In genomic region chr1:25229245-25229750, GRCm38 (mm10) we compare ENCODE assay signal across 9 mouse cellular contexts.
DNase-seq lines count a peak whose midpoint lies in the region; ATAC-seq lines count a peak whose summit lies in the region.
"Had no signal": no experiment of that assay in that cellular context is flagged by ENCODE, and none has a peak within 500 bp of the region (broad histone marks: within the 10 kb centered on the region; RNA-seq: fewer than 3 reads in every experiment).

No protein-coding gene starts in this region.

- WGBS in hindbrain, embryonic 14.5 days = 11% methylated on average over 7 of the region's 7 CpGs
- WGBS in neural tube, embryonic 14.5 days = 12% methylated on average over 7 of the region's 7 CpGs

- H3K36me3 ChIP-seq in hindbrain, embryonic 14.5 days (replicated peaks; ENCODE audit: control insufficient read depth, insufficient read depth) = no peaks in the 10 kb centered on the region
- no peaks in the 10 kb centered on the region for H3K36me3 ChIP-seq in neural tube, embryonic 14.5 days (ENCODE audit: control insufficient read depth, insufficient read depth, low read length)
- H3K36me3 ChIP-seq: G1E; liver, embryonic 13.5 days had no signal

- ATAC-seq in hindbrain, embryonic 14.5 days (ENCODE audit: low FRiP score) = peak; percentile 81
- ATAC-seq in neural tube, embryonic 14.5 days (ENCODE audit: low read depth) = peak; percentile 86

- peak overlapping the region; percentile 52 for H3K4me3 ChIP-seq in hindbrain, embryonic 14.5 days (replicated peaks; ENCODE audit: low read length)
- H3K4me3 ChIP-seq in neural tube, embryonic 14.5 days (ENCODE audit: low read depth, low read length) = peak overlapping the region; percentile 46
- H3K4me3 ChIP-seq: liver, embryonic 13.5 days had no signal

- H3K4me1 ChIP-seq in hindbrain, embryonic 14.5 days (replicated peaks; ENCODE audit: control insufficient read depth, insufficient read depth, low read length) = peaks cover 9% of the 10 kb centered on the region
- peaks cover 10% of the 10 kb centered on the region; the same call in 1 of the 2 replicates for H3K4me1 ChIP-seq in neural tube, embryonic 14.5 days (ENCODE audit: control insufficient read depth, insufficient read depth, low read length)
- H3K4me1 ChIP-seq: liver, embryonic 13.5 days had no signal

- peak overlapping the region; percentile 56 for H3K4me2 ChIP-seq in hindbrain, embryonic 14.5 days (replicated peaks)
- H3K4me2 ChIP-seq in neural tube, embryonic 14.5 days (ENCODE audit: low read depth, low read length) = peak overlapping the region; percentile 52
- H3K4me2 ChIP-seq: liver, embryonic 13.5 days had no signal

- H3K27me3 ChIP-seq in hindbrain, embryonic 14.5 days (ENCODE audit: control insufficient read depth, insufficient read depth, low read length) = no peaks in the 10 kb centered on the region
- no peaks in the 10 kb centered on the region for H3K27me3 ChIP-seq in neural tube, embryonic 14.5 days (ENCODE audit: control insufficient read depth, insufficient read depth, low read length)
- H3K27me3 ChIP-seq: liver, embryonic 13.5 days had no signal

- peak; percentile 30 for DNase-seq in cerebellum, adult 11 months
- peak; percentile 43 to 69 for DNase-seq in cerebellum, postnatal 25 days
- DNase-seq in hindbrain, embryonic 14.5 days (ENCODE audit: low spot score) = peak; percentile 64
- DNase-seq in spleen, postnatal 4 days (ENCODE audit: low spot score in 2 of 2) = no peak
- DNase-seq in kidney, adult 11 months = no peak
- no peak for DNase-seq in kidney, postnatal 14 days

- H3K9me3 ChIP-seq in hindbrain, embryonic 14.5 days (ENCODE audit: control insufficient read depth, low read length) = no peaks in the 10 kb centered on the region
- no peaks in the 10 kb centered on the region for H3K9me3 ChIP-seq in neural tube, embryonic 14.5 days (ENCODE audit: control insufficient read depth, low read length)
- H3K9me3 ChIP-seq: liver, embryonic 13.5 days had no signal

- peak overlapping the region; percentile 95 for H3K27ac ChIP-seq in hindbrain, embryonic 14.5 days
- H3K27ac ChIP-seq in neural tube, embryonic 14.5 days (ENCODE audit: low read depth, low read length) = peak overlapping the region; percentile 96; the same call in 1 of the 2 replicates
- H3K27ac ChIP-seq: liver, embryonic 13.5 days had no signal

- peak overlapping the region; percentile 72 for H3K9ac ChIP-seq in hindbrain, embryonic 14.5 days
- H3K9ac ChIP-seq in neural tube, embryonic 14.5 days (replicated peaks; ENCODE audit: low read depth, low read length) = peak overlapping the region; percentile 69
- H3K9ac ChIP-seq: liver, embryonic 13.5 days had no signal

Comparison
In these comparisons a context has a peak if more than half of its experiments do, and no peak if none do; other contexts are left out.
1. DNase-seq: peak in cerebellum, adult 11 months (single experiment), cerebellum, postnatal 25 days (2 of 2) and hindbrain, embryonic 14.5 days (single experiment); none in spleen, postnatal 4 days (0 of 2), kidney, adult 11 months (single experiment) and kidney, postnatal 14 days (single experiment).